Mouse (Mus musculus) intestine, postnatal 0 days (tissue): ENCODE measurements around the gene Timm10. TPM values are rescaled to one million over a fixed set of nuclear protein-coding genes. Genes with fewer than 3 reads are reported as not detected.

Experiments
- ATAC-seq: fragments of 200-750 bp; cut with Nextera tagmentation; 2 replicates; pipeline ENCODE4 v1.8.0; 2017; ENCODE audit warnings: mild to moderate bottlenecking, moderate TSS enrichment, moderate library complexity
- H3K27ac ChIP-seq: fragments of 300-500 bp; sonication (generic); 2 replicates; pipeline ENCODE4 v1.5.1; 2014; ENCODE audit warnings: mild to moderate bottlenecking, low read depth, low read length, moderate library complexity
- H3K27me3 ChIP-seq: fragments of 300-500 bp; sonication (generic); replicated peaks from 2 replicates; pipeline ENCODE4 v1.6.1; 2014; ENCODE audit warnings: low read length, mixed read lengths; ENCODE audit not compliant: control insufficient read depth, insufficient read depth
- H3K36me3 ChIP-seq: fragments of 300-500 bp; sonication (generic); 2 replicates; pipeline ENCODE4 v1.6.1; 2014; ENCODE audit warnings: mild to moderate bottlenecking, moderate library complexity; ENCODE audit not compliant: control insufficient read depth, insufficient read depth
- H3K4me1 ChIP-seq: fragments of 300-500 bp; sonication (generic); replicated peaks from 2 replicates; pipeline ENCODE4 v1.6.1; 2014; ENCODE audit warnings: antibody characterized with exemption, low read length, mixed read lengths; ENCODE audit not compliant: control insufficient read depth, insufficient read depth
- H3K4me2 ChIP-seq: fragments of 300-500 bp; sonication (generic); replicated peaks from 2 replicates; pipeline ENCODE4 v1.6.1; 2014; ENCODE audit warnings: low read depth, mild to moderate bottlenecking, moderate library complexity
- H3K4me3 ChIP-seq: fragments of 300-500 bp; sonication (generic); 2 replicates; pipeline ENCODE4 v1.5.1; 2014; ENCODE audit warnings: low read depth, low read length
- H3K9ac ChIP-seq: fragments of 300-500 bp; sonication (generic); 2 replicates; pipeline ENCODE4 v1.6.1; 2014; ENCODE audit warnings: mild to moderate bottlenecking, low read depth, low read length
- H3K9me3 ChIP-seq: fragments of 300-500 bp; sonication (generic); 2 replicates; pipeline ENCODE4 v1.6.1; 2016; ENCODE audit warnings: mixed run types; ENCODE audit not compliant: control insufficient read depth
- CTCF ChIP-seq: sonication (generic); IDR thresholded peaks from 2 replicates; pipeline ENCODE4 v1.5.1; 2016; ENCODE audit warnings: low read depth, mild to moderate bottlenecking, control low read depth, antibody characterized with exemption, moderate library complexity
- WGBS: fragments of 180-500 bp; shearing (Covaris S2); extraction: QIAGEN DNeasy Blood & Tissue Kit; methylation state at CpG from one replicate; pipeline ENCODE4 v1.1.7; 2014; 5-methylcytosine and 5-hydroxymethylcytosine counted together
- polyA plus RNA-seq: library from polyadenylated mRNA; unstranded; fragments of >200 nt; fragmentation: Nextera tagmentation; extraction: Ambion mirVana; gene quantifications from 2 replicates; pipeline ENCODE4 v1.2.1, GENCODE M21; 2015

Timm10 gene
- polyA plus RNA-seq: 51.9 and 59.2 TPM in 2 replicates

GRCm38 (mm10) chr2:84826488-84827282 lies at the start of gene Timm10:
Gene Timm10, plus strand, starts transcription at chr2:84826997.
- H3K4me3 ChIP-seq: peak within 1 kb of the TSS; percentile 80
- under 1% methylated on average over 34 of the region's 34 CpGs for WGBS
- H3K9me3 ChIP-seq: no peaks in the 10 kb centered on the region
- H3K27ac ChIP-seq: peak within 1 kb of the TSS; percentile 71
- peak within 1 kb of the TSS; percentile 46 for H3K9ac ChIP-seq
- no peaks in the 10 kb centered on the region for H3K4me1 ChIP-seq
- peaks cover under 1% of the 10 kb centered on the region; the same call in 1 of the 2 replicates for H3K27me3 ChIP-seq
- peaks cover 14% of the 10 kb centered on the region for H3K36me3 ChIP-seq
- no peak for TF ChIP-seq CTCF
- peak within 1 kb of the TSS; percentile 91 for H3K4me2 ChIP-seq
- ATAC-seq: peak; percentile 87

- 35% methylated on average over 3 of the region's 3 CpGs for WGBS
- H3K4me3 ChIP-seq: no peak overlapping the region
- no peak for ATAC-seq
- no peak overlapping the region for H3K27ac ChIP-seq
- no peak overlapping the region for H3K4me2 ChIP-seq
- no peaks in the 10 kb centered on the region; the same call in 1 of the 2 replicates for H3K27me3 ChIP-seq
- no peaks in the 10 kb centered on the region for H3K9me3 ChIP-seq
- no peak overlapping the region for H3K9ac ChIP-seq
- no peak for TF ChIP-seq CTCF
- no peaks in the 10 kb centered on the region for H3K4me1 ChIP-seq
- no peaks in the 10 kb centered on the region for H3K36me3 ChIP-seq
Observed at GRCm38 (mm10) chr2:84777706-84778105, 49.1 kb upstream of the Timm10 start.

GRCm38 (mm10) chr2:84779210-84779609 lies 47.6 kb upstream of the Timm10 start:
- Histone ChIP-seq H3K27me3 (no peaks in the 10 kb centered on the region; the same call in 1 of the 2 replicates), H3K4me1 (0 out of 2 replicates have a peak, but pooled peaks cover 3% of the 10 kb centered on the region), H3K36me3 (no peaks in the 10 kb centered on the region), H3K4me2 (no peak overlapping the region), H3K27ac (no peak overlapping the region), H3K4me3 (no peak overlapping the region), H3K9me3 (no peaks in the 10 kb centered on the region), H3K9ac (no peak overlapping the region)
- 49% methylated on average over 6 of the region's 6 CpGs for WGBS
- peak; percentile 64 for TF ChIP-seq CTCF
- no peak for ATAC-seq

DNA sequence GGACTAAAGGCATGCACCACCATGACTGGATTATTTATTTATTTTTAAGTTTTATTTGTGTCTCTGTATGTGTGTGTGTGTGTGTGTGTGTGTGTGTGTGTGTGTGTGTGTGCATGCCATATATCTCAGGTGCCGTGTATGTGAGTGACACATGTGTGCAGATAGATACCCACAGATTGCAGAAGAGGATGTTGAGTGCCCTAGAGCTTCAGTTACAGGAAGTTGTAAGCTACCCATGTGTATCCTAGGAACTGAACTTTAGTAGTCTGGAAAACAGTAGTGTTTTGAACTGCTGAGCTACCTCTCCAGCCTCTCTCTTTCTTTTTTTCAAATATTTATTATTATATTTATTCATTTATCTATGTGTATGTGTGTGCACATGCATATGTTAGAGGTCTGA lies 43.5 kb upstream of the Timm10 start:
- no peak for ATAC-seq
- Histone ChIP-seq H3K4me2 (no peak overlapping the region), H3K4me3 (no peak overlapping the region), H3K27ac (no peak overlapping the region), H3K4me1 (0 out of 2 replicates have a peak, but pooled peaks cover 5% of the 10 kb centered on the region), H3K9me3 (no peaks in the 10 kb centered on the region), H3K27me3 (no peaks in the 10 kb centered on the region), H3K9ac (no peak overlapping the region), H3K36me3 (no peaks in the 10 kb centered on the region)
- no peak for TF ChIP-seq CTCF
- WGBS: 74% methylated on average over 1 of the region's 1 CpGs

- Histone ChIP-seq H3K4me2 (no peak overlapping the region), H3K27me3 (no peaks in the 10 kb centered on the region), H3K27ac (peak overlapping the region; percentile 8; the same call in 1 of the 2 replicates), H3K4me1 (0 out of 2 replicates have a peak, but pooled peaks cover 5% of the 10 kb centered on the region), H3K36me3 (no peaks in the 10 kb centered on the region), H3K4me3 (no peak overlapping the region), H3K9me3 (no peaks in the 10 kb centered on the region), H3K9ac (no peak overlapping the region)
- WGBS: 56% methylated on average over 3 of the region's 3 CpGs
- ATAC-seq: no peak
- TF ChIP-seq CTCF: no peak
Observed at GRCm38 (mm10) chr2:84783840-84784566, 42.8 kb upstream of the Timm10 start.

- Histone ChIP-seq H3K36me3 (no peaks in the 10 kb centered on the region), H3K9me3 (no peaks in the 10 kb centered on the region), H3K4me3 (no peak overlapping the region), H3K27ac (no peak overlapping the region), H3K4me1 (0 out of 2 replicates have a peak, but pooled peaks cover 5% of the 10 kb centered on the region), H3K27me3 (no peaks in the 10 kb centered on the region), H3K9ac (no peak overlapping the region), H3K4me2 (no peak overlapping the region)
- no peak for ATAC-seq
- 63% methylated on average over 3 of the region's 3 CpGs for WGBS
- no peak for TF ChIP-seq CTCF
Observed at GRCm38 (mm10) chr2:84788316-84788715, 38.5 kb upstream of the Timm10 start.
